Mouse (Mus musculus) lung, postnatal 14 days (tissue): Measurements from ENCODE around the gene Jakmip3.

Source experiments
- DNase-seq: peaks from one replicate; pipeline ENCODE4 v3.0.0; 2021

Gene Jakmip3

DNA sequence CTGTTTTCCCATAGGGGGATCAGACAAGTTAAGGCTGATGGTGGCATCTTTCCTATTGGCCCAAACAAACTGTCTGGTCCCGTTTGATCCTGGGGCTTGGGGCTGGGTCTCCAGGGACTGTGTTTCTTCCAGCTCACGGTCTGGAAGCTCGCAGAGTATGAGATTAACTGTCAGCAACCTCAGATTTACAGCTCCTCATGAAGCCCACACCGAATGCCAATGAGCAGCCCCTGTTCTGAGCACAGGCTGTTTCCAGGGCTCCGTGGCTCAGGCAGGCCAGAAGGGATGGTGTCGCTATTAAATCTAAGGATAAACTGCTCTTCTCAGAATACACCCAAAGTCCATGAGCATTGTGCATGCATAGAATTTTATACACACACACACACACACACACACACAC, 133.7 kb downstream of the Jakmip3 start:
- no peak for DNase-seq

DNA sequence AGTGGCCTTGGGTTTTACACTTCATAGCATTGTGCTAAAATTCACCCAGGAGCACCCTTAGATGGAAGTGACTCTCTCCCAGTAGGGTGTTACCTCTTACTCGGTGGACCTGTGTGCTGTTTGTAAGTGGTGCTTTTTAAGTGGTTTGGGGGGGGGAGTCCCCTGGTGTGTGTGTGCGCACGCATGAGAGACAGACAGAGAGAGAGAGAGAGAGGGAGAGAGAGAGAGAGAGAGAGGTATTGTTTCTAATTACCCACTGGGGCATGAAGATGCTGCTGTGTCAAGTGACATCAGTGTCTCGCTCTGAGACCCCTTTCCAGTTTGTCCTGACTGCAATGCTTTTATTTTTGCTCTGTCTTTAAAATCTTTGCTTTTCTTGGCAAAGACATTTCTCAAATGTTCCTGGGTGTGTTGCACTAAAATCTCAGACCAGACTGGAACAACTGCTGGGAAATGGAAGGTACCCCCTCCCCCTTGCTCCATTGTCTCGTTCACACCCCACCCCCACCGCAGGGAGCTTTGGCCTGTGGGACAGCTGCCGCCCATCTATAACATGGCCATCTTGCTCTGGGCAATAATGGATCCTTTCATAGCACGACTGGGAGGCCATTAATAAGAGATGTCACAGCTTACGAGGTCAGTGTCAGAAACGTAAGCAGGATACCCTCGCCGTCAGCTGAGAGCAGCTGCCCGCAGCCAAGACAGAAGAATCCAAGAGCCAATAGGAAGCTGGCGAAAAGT, 134.7 kb downstream of the Jakmip3 start:
- DNase-seq: no peak

DNA sequence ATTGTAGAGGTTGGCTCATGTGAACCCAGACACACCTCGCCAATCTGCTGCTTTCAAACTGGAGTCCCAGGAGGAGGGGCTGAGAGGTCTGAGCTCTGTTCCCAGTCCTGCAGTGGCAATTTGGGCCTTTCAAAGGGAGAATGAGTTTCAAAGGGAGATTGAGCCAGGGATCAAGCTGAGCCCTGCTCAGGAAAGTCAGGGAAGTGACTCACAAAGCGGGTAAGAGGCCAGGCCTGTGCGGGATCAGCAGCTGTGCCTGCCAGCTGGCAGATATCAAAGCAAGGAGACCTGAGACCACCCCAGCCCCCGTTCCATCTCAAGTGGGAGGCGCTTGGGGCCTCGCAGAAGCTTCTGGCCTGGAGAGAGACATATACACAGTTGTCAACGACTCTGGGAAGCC, 136.8 kb downstream of the Jakmip3 start:
- no peak for DNase-seq

DNA sequence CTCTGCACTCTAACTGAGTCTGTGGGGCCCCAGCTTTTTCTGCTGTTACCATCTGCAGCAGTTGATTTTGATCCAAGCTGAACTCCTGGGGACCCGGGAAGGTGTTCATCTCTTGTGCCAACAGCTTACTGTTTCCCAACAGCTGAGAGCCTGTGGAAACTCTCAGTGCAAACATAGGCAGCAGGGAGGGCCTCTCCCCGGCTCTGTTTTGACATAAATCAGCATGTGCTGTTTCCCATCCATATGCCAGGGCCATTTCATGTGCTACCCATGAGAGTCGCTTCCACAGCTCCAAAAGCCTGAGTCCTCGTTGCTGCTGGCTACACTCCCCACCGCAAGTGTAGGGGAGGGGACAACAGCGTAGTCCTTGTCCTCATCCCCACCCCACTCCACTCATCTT, 137.7 kb downstream of the Jakmip3 start:
- no peak for DNase-seq

DNA sequence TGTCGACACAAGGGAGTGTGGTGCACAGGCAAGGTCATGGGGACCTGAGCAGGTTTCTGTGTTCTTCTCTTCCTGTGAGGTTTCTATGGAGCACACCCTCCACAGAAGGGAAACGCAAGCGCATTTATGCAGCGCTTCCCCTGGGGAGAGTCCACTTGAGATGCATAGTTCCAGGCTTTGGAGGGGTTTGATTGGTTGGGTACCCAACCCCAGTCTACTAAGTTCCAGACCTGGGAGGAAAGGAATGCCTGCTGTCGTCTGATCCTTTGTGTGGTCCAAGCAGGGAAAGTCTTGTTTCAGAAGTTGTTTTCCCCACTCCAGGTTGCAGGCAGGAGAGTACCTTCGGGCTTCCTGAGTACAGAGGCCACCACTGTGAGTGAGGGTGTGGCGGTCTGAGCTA, 138.6 kb downstream of the Jakmip3 start:
- no peak for DNase-seq

DNA sequence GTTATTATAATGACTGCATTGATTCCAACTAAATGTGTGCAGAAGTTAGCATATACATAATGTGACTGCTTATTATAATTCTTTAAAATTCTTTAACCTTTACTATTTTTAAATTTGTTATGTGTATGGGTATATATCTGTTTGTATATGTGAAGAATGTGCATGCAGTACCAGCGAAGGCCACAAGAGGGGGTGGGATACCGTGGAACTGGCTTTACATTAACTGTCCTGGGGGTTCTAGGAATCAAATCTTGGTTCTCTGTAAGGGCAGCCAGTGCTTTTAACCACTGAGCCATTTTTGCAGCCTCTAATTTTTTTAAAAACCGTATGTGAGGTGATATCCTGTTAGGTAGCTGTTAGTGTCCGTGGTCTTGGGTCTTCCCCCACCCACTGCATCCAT, 140.2 kb downstream of the Jakmip3 start:
- DNase-seq: no peak

DNA sequence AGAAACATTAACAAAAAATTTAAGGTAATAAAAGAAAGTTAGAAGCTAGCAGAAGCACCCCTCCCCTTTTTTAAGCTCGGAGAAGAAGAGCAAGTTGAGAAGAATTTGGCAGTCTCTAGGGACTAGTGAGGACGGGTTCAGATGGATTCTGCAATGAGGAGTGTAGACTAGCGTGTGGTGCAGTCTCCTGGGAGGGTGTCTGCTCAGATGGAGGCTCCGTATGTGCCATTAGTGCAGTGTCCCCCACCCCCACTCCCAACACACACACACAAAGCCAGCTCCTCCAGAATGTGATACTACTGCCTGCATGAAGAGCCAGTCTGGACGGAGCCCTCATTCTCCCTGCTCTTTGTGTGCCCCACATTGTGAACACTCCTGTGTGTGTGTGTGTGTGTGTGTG, 140.6 kb downstream of the Jakmip3 start:
- no peak for DNase-seq

DNA sequence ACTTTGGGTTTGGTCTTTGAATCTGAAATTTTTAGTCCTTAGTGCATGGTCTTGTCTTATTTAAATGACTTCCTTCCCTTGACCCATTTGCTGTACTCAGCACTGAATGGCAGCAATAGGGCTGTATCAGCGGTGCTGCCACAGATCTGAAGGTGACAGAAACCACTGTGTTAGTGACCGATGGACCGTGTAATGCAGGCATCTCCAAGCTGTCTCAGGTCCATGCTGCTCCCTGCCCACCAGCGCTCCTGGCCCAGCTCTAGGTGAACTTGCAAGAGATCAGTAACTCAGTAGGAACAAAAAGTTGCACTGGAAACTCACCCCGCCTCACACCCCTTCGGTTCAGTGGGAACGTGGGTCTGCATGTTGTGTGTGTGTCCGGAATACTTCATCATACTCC, 141.8 kb downstream of the Jakmip3 start:
- DNase-seq: no peak

DNA sequence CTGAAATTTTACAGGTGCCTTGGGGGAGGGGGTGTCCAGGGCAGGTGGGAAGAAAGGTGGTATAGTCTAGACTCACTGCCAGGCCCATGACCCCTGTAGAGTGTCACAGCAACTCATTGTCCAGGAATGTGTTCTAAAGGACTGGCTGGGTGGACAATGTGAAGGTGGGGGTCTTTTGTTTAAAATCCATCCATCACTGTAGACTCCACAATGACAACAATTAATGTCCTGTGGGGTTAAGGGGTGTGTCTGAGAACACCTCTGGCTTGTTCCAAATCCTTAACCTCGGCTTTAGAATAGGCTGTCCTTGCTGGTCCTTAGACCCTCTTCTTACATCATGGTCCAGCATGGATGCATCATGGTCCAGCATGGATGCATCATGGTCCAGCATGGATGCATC, 143.8 kb downstream of the Jakmip3 start:
- no peak for DNase-seq

DNA sequence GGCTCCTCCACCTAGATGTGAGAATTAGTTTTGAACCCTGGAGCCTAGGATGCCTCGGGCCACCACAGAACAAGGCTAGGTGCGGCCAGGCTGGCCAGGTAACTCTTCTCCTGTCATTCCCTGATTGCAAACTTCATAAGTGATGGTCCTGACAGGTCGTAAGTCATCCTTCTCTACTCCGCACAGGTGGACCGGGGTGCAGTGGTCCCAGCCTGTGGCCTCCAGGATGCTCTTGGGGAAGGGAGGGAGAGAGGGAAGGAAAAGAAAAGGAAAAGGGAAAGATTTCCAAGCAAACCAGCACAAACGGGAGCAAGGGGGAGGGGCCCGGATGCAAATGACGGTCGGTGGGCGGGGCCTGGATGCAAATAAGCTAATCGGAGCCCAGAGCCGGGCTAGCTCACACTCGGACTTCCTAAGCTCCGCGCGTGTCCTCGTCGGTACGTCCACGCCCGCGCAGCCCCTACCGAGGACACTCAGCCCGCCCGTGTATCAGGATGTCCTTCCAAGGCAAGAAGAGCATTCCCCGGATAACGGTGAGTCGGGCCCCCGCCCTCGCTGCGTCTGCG, 145.2 kb downstream of the Jakmip3 start, which contains the start of gene Dpysl4:
TSS of gene Dpysl4 (plus strand) at position 373 of the 566 bp plus-strand sequence.
- DNase-seq: peak; percentile 39

DNA sequence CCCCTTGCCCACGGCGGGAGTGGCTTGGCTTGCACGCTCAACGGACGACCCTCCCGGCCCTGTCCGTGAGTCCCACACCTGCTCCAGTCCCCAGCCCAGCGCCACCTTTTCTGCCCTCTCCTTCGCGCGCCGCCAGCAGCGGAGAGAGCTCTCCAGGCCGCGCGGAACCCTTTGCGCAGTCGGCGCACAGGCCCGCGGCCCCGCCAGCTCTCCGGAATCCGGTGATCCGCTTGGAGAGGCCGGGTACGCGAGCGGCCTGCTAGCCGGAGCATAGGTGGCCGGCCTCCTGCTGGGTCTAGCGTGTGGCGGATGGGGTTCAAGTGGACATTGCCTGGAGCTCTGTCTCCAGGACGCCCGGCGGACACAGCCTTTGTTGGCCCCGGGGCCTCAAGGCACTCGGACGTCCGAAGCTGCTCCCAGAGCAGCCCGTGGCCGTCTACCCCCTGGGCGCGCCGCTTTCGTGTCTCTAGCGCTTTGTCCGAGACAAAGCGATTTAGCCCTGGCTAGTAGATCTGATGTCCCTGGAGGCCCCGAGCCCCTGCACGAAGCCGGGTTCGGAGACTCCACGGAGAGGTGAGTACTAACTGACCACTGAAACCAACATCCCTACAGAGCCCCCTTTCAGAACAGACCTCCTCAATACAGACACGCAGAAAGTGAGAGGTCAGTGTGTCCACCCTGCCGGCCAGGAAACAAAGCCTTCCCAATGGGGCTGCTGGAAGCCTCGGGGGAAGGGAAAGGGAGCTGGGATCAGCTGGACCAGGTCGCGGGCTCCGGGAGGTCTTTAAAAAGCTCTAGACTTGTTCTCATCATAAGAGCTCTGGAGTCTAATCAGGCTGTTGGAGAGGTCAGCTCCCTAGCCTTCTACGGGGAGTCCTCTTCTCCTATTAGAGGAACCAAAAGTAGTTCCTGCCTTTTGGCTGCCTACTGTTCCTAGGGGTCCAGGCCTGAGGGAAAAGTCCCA, 145.9 kb downstream of the Jakmip3 start:
- peak; percentile 4 for DNase-seq

DNA sequence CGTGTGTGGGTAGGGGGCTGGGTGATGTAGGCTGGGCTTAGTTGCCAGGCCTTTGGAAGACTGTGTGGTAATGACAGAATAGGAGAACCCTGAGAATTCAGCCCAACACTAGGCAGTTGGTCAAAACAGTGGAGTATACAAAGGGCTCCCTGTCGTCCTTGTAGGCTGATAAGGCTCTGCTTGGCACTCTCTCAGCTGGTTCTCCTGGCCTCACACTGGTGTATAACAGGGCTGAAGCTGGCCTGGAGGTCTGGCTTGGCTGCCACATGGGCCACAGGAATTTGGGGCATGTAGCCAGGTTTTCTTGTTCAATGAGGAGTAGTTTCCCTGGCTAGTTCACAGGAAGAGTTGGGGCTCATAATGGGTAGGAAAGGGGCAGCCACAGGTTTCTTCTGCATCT, 147.3 kb downstream of the Jakmip3 start:
- no peak for DNase-seq

DNA sequence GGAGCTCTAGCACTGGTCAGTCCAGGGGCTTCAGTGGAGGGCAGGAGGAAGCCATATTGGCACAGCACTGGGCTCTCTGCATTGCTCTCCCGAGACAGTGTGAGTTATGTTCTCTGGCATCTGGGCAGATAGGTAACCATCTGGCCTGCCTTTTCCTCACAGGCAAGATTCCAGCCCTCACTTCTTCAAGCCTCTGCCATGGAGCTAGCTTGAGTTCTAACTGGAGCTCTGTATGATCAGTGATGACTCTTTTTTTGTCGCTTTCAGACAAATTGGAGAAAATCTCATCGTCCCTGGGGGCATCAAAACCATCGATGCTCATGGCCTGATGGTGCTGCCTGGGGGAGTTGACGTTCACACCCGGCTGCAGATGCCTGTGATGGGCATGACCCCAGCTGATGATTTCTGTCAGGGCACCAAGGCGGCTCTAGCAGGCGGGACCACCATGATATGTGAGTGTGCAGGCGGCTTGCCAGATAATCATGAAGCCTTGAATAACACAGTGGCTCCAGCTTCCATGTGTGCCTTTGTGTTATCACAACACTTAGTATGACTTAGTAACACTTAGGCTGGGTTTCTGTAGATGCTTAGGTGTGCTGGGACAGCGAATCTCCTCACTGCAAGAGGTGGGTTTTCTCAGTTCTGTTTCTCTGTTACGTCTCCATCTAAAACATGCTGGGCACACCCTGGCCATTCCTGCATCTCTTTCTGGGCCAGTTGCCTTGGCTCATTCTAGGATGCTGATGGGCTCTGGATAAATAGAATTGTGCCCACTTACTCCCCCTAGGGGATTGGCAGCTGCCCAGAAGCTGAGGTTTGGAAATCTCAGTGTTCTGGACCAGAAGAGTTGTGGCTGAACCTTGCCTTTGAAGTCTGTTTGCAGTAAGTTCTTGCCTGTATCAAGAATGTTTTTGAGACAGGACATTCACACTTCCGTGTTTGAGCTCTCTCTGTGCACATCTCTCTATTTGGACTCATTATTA, 149.7 kb downstream of the Jakmip3 start:
- no peak for DNase-seq

DNA sequence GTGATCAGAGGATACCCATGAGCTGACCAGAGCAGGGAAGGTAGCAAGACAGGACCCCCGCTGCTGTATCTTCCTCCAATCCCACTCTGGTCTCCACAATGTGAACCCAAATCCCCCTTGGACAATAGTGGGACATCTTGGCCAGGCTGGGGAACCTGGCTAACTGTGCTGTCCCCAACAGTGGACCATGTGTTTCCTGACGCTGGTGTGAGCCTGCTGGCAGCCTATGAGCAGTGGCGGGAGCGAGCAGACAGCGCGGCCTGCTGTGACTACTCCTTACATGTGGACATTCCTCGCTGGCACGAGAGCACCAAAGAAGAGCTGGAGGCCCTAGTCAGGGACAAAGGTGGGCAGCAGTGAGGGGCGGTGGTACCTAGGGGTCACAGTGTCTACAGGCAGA, 151.2 kb downstream of the Jakmip3 start:
- no peak for DNase-seq

DNA sequence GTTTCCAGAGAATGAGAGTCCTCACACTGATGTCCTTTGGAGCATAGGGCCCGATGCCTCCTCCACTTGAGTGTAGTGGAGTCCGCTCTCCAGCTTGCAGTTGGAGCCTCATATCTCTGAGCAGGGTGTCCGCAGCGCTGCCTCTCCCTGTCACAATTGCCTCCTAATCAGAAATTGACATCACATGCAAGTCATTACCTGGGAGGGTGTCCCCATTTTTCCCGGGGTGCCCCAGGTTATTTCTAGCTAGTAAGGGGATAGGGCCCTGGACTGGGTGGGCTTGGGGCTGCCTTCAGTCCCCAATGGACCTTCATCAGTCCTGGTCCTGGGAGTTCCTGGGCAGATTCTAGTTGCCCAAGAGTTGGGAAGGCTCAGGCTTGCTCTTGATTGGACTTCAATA, 152.1 kb downstream of the Jakmip3 start:
- DNase-seq: no peak

DNA sequence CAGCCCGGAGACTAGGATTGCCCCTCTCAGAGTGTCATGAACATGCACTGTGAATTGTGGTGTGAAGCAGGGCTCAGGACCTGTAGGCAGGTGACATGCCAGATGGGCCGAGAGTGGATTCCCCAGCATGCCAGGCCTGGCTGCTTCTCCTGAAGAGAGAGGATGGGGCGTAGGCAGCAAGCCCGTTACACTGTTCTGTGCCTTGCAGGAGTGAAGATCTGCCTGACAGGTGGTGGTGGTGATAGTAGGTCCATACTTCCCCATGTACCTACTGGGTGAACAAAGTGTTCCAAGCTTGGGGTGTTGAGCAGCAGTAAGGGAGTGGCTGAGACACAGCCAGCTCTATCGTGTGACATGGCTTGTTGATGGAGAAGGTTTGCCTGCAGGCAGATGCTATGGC, 152.6 kb downstream of the Jakmip3 start:
- DNase-seq: no peak

DNA sequence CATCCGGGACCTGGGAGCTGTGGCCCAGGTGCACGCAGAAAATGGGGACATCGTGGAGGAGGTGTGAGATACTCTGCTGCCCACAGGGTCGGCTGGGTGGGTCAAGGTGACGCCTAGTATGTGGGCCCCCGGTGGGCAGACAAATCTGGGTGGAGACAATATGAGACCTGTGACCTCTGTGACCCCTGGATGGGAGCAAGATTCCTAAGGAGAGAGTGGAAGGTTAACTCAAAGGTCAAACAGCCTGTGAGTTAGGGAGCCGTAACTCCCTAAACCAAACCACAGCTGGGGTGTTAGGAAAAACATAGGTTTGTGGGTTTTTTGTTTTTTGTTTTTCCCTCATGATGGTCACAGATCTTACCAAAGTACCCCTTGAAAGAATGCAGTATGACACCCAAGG, 153.3 kb downstream of the Jakmip3 start:
- no peak for DNase-seq

DNA sequence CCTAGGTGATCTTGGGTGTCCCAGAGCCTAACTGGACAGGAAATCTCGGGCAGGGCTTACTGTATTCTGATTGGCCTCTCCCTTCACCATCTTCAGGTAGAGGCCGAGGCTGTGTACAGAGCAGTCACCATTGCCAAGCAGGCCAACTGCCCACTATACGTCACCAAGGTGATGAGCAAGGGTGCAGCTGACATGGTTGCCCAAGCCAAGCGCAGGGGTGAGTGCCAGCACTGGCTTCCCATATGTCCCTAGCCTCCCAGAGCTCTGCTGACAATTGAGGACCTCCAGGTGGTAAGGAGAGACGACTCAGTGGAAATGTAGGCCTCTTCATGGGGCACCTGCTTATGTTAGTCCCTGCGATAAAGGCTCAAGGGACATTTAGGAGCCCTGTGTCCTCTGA, 154.2 kb downstream of the Jakmip3 start:
- no peak for DNase-seq

DNA sequence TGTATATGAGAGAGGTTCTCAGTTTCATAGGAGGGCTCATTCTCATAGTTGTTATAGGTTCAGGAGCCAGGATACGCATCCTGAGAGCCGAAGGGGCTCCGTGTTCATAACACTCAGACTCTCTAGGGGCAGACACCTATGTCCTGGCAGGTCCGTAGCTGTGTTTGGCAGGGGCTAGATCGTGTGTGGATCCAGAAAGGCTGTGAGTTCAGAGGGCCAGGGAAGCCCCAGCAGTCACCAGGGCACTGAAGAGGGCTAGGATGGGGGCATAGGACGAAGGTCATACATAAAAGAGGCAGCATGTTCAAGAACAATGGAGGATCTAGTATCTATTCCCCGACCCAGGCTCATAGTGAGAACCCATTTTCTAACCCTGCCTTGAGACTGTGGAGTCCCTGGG, 154.8 kb downstream of the Jakmip3 start:
- no peak for DNase-seq

DNA sequence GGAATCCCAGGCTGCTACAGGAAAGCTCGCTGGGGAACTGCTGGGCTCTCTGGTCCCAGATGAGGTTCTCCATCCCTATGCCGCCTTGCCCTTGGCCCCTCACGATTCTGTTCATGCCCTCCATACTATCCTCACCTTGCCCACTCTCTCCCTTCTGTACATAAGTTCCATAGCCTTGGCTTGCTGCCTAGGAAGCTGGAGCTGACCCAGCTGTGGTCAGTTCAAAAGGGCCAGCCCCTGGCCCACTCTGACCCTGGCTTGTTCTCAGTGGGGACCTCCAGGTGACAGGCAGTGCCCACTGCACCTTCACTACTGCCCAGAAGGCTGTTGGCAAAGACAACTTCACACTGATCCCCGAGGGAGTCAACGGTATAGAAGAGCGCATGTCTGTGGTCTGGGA, 155.9 kb downstream of the Jakmip3 start:
- no peak for DNase-seq

DNA sequence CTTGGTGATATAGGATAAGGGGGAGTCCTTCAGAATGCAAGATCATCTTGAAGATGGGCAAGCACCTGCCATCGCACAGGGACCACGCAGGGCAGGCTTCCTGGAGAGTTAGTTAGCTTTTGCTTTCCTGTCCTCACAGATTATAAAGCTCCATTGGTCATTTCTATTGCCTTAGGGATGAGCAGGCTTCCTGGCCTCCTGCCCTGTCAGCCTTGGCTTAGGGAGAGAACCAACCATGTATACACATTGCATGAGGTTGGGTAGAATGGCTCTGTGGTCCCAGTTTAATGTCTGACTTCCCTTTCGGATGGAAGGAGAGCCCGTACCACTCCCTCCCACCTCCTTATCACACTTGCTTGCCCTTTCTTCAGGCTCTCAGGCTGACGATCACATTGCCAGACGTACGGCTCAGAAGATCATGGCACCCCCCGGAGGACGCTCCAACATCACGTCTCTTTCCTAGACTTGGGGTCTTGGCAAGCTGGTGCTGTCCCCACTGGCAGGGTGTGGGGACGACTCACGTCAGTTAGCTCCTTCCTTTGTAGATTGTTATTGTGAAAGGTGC, 160.1 kb downstream of the Jakmip3 start:
- DNase-seq: no peak

DNA sequence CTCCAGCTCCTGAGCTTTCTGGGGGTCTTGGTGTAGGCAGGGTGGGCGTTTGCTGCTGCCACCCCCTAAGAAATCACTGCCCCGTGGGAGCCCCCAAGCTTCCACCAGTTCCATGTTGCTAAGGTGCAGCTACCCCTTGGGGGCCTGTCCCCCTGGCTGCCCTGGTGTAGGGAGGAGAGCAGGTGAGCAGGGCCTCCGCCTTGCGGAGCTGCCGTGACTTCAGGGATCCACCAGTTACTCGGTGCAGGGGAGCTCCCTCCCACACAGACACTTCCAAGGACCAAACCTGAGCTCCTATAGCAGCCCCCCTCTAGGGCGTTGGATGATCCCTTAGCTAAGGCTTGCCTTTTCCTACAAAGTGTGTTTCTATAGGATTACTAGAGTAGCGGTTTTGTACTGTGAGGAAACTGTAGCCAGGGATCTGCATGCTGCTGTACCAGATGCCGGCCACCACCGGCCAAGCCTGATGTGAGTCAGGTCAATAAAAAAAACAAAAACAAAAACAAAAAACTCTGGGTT, 160.8 kb downstream of the Jakmip3 start:
- DNase-seq: no peak
